Mouse (Mus musculus) WW6 (cell line): ENCODE results near the gene Ctsw.

ENCODE experiments used
- DNase-seq: peaks from one replicate; pipeline ENCODE4 v3.0.0-alpha.2; 2013; ENCODE audit warnings: low read depth, low spot score

Ctsw gene

GRCm38 (mm10) chr19:5463212-5463611, 5.1 kb downstream of the Ctsw start:
- no peak for DNase-seq

- DNase-seq: no peak
These were observed 6.9 kb downstream of the Ctsw start for GRCm38 (mm10) chr19:5461411-5461810.

GRCm38 (mm10) chr19:5460465-5460911, 7.8 kb downstream of the Ctsw start, which contains the start of gene Fibp:
TSS of gene Fibp (plus strand) at chr19:5460615.
- DNase-seq: peak; percentile 58

DNA sequence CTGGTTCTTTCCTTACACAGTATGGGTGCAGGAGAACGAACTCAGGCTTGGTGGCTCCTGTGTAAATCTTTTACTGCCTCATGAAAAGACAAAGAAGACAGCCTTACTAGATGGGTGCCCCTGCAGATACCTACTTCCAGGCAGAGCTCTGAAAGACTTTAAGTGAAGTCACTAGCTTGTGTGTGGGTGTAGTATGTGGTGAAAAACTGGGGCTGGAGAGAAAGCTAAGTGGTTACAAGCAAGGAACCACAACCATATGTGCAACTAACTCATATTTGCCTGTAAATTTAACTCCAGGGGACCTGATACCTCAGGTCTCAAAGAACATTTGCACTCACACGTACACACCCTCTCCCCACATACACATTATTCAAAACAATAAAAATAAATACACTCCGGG, 8.4 kb downstream of the Ctsw start:
- DNase-seq: no peak

- DNase-seq: no peak
These were observed 9.3 kb downstream of the Ctsw start for GRCm38 (mm10) chr19:5459019-5459418.

DNA sequence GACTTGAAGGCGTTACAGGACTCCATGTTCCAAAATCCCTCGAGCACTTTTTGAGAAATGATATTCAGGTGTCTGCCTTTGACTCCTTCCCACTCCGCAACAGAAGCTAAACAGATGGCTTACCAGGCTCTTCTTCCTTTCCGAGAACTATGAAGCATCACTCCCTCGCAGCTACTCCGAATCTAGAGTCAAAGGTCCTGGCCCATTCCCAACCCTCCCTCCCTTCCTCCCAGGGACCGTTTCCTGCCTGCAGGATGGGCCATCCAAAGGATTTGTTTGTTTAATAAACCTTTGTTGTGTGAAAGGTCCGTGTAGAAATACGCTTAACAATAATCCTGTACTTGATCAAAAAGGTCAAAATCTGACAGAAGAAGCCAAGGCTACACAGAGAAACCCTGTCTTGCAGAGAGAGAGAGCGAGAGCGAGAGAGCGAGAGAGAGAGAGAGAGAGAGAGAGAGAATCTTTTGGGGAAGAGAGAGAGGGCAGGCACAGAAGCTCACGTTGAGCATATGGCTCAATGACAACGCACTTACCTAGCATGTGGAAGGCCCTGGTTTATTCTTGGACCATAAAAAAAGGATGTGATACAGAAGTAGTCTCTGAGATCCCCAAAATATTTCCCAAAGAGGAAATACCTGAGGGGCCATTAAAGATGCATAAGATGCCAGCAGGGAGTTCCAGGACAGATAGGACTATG, 10.4 kb downstream of the Ctsw start, which contains the start of gene Ccdc85b:
Ccdc85b (minus strand) TSS at position 149 of the 697 bp plus-strand sequence.
- DNase-seq: no peak

DNA sequence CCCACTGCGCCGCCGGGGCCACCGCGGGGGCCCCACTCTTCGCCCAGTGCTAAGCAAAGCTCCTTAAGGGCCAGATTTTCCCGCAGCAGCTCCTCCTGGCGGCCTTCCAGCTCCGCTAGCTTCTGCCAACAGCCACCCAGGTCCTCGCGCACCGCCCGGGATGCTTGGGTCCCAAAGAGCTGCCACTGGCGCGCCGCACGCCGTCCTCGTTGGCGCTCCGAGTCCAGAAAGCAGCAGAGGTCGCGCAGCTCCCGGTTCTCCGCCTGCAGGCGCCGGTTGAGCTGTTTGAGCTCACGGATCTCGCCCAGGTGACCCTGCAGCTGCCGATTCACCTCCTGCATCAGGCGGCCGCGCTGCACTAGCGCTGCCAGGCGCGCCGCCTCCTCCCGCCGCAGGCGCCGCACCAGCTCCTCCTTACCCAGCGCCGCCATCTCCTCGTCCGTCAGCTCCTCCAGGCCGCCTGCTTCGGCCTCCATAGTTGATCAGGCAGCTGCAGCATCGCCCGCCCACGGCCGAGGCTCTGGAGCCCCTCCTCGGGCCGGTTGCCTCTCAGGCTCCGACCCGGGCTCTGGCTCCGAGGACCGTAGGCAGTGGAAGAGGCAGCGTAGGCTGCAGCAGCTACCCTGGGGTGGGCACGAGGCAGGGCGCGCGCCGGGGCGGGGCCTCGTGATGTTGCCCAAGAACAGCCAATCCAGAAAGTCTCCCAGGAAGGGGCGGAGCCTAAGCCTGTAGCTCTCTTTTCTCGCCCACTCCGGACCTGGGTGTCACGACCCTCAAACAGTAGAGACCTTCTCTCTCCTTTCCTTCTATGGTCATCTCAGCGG, 11.2 kb downstream of the Ctsw start:
- peak; percentile 85 for DNase-seq

DNA sequence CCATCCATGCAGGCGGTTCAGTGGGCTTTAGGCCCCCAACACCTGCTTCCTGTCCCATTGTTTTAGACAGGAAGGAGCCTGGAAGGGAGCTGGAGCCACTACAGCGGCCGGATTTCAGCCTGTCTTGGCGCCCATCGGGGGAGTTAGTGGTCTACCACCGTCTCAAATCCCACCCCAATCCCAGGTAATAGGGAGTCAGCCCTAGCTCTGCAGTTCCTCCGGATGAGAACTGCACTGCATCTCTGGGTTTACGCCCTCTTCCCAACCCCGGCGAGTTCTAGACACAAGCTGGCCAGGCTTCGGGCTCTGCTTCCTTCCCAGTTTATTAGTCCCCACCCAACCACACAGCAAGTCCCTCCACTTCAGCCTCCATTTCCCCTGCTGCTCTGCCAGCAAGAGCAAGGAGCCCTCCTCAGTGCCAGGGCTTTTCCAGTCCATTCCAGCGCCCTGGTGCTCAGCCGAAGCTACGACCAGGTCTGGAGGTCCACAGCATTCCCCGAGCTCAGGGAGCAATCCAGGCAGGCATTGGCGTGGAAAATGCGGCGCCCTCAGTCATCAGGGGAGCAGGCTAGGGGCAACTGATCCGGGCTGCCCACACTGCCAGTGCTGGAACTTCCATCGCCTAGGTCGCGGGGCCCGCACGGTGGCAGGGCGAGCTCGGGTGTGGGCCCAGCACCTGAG, 11.9 kb downstream of the Ctsw start:
- DNase-seq: no peak

DNA sequence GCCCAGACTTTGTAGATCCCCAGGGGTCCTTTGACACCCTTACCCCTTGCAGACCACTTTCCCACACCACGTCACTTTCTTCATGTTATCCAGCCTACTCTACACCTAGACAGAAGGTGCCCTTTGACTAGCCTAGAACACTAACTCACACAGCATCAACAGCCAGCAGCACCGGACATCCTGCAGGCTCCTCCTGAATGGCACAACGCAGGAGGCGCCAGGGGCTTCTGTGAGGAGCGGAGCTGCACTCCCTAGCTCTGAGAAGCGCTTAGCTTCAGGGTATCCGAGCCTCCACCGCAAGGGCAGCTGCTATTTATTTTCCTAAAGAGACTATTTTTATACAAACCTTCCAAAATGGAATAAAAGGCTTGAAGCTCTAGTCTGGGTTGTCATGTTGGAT, 12.7 kb downstream of the Ctsw start:
- no peak for DNase-seq

DNA sequence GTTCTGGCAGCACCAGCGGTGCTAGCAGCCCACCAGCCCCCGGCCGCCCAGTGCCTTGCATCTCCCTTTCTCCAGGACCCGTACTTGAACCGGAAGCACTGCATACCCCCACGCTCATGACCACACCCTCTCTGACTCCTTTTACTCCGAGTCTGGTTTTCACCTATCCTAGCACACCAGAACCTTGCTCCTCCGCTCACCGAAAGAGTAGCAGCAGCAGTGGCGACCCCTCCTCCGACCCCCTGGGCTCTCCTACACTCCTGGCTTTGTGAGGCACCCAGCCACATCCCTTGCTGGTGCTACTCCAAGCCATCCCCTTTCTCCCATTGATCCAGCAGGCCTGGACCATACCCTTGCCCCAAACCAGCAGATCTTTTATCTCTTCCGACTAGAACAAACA, 13.3 kb downstream of the Ctsw start:
- DNase-seq: no peak

DNA sequence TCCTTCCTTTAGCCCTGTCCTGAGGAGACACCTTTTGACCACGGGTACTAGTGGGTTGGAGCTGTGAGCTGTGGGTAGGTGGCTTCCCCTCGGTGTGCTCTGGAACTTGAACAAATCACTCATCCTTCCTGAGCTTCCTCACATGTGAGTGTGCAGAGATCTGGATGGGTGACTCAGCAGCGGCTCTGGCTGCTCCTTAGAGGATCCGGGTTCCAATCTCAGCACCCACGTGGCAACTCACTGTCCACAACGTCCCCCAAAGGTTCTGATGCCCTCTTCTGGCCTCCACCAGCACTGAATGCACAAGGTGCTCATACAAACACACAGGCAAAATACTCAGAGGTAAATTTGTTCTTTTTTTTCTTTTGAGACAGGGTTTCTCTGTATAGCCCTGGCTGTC, 16.5 kb downstream of the Ctsw start:
- no peak for DNase-seq

DNA sequence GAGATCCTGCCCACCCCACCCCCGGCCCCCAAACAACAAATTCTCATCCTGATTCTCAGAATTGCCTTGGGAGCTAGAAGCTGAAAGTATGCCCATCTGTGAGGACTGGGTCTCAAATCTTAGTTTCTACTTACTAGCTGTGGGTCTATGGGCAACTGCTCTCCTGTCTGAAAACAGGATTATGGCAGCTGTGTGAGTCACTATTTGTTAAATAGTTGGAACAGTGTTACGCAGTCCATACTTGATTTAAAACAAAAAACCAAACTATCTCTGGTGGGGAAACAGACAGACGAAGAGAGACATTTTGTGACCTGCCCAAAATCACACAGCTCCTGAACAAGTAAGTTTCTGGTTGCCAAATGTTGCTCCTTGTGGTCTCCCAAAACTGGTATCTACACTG, 18.6 kb downstream of the Ctsw start:
- no peak for DNase-seq

DNA sequence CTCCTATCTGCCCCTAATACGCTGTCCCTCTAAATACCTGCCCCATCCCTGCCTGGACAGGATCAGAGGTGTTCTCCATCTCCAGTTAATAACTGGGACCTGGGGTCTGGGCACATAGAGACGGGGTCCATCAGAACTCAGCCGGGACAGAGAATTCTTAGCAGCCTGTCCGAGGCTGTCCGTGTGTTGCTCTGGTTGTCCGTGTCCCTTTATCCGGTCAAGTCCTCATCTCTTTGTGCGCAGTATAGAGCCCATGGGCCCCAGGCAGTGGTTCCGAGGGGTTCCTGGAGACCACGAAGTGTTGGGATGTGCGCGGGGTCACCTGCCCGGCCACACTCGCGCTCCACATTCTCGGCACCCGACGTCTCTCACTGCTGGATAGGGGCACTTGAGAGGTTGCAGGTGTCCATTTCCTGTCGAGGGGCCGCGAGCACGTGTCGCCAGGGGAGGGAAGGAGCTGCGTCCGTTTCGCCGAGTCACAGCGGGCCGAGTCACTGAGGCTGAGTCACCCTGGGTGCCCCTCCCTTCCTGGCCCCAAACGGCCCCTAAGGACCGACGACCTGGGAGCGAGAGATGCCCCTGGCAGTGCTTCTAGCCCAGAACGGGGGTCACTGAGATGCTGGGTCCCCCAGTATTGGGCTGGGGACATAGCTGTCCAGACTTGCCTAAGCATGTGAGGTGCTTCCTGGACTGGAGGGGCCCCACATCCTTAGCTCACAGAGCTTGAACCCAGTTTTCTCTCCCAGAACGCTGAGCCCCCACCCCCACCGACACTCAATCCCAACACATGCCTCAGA, 19.8 kb downstream of the Ctsw start:
- no peak for DNase-seq

DNA sequence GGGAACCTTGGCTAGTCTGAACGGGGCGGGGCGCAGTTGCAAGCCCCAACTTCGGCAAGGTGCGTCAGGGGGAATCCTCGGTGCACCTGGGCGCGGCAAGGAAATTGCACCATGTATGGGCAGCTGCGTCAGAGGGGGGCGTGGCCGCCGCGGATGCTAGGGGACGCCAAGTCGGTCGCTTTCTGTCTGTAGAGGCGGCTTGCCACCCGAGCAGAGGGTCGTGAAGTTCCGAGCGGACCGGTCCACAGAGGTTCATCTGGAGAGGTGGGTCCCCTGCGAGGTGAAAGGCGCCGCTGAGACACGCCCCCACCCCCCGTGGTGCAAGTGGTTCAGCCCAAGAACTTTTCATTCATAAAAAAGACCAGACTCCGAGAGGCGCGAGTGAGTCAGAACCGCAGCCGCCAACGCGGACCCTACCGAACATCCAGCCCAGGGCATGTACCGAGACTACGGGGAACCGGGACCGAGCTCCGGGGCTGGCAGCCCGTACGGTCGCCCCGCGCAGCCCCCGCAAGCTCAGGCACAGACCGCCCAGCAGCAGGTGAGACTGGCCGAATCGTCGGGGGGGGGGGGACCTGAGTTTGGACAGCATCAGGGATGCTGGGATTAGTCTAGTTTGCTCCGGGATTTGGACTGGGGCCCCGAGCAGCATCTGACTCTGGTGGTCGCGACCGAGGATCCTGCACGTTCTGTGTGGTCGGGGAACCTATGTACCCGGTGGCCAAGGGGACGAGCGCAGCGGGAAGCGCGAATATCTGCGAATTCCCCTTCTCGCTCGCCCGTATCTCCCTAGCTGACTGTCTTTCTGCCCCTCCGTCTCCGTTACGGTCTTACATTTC, 20.6 kb downstream of the Ctsw start, which contains the start of gene Fosl1:
Fosl1 (plus strand) TSS at position 33 of the 839 bp plus-strand sequence.
- peak; percentile 50 for DNase-seq

GRCm38 (mm10) chr19:5445747-5446146, 22.6 kb downstream of the Ctsw start:
- DNase-seq: no peak

DNA sequence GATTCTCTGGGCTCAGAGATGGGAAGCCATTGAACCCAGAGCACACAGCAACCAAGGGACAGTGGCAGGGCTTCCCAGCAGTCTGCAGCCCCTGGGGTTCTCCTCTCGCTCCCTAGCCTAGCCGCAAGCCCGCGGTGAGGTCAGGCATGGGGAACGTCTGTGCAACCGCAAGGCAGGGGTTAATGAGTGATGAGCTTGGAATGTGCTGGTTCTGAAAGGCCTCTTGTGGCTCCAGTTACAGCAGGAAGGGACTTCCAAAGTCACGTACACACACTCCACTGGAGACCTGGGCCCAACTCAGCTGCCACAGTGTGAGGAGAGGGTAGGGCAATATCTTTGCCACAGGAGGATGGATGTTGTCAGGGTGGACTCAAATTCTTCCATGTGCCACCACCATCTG, 23.4 kb downstream of the Ctsw start:
- DNase-seq: no peak

DNA sequence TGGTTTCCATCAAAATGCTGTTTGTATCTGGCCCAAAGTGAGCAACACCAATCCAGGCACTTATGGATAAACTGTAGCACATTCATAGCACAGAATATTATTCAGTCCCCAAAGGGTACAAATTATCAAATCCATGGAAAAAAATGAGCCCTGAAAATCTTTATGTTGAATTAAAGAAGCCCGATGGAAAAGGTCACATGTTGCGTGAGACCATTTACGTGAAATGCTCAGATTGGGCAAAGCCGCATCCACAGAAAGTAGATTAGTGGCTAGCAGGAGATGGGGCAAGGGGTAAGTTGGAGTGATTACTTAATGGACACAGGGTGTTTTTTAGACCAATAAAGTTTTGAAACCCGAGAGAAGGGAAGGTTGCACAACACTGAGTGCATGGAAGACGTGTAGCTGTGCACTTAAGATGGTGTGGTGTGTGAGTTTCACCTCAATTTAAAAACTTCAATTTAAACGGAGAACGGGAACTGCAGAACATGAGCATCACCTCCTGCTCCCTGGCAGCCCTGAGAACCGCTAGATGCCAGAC, 23.9 kb downstream of the Ctsw start:
- DNase-seq: no peak

DNA sequence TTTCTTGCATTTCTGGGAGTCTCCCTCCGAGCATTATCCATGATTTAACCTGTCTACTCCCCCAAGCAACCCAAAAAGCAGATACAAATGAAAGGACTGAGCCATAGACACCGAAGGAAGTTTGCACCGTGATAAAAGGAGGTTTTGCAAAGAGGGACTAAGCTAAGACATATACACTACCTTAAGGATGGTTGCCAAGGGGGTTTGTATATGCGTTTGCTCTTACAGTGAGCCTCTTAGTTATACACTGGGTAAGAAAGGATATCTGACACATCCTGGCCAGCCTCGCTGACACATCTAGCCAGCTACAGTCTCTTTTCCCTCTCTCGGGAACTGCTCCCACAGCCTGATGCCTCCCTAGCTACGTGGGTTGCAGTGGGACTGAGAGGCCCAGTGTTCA, 34.4 kb downstream of the Ctsw start:
- DNase-seq: no peak

DNA sequence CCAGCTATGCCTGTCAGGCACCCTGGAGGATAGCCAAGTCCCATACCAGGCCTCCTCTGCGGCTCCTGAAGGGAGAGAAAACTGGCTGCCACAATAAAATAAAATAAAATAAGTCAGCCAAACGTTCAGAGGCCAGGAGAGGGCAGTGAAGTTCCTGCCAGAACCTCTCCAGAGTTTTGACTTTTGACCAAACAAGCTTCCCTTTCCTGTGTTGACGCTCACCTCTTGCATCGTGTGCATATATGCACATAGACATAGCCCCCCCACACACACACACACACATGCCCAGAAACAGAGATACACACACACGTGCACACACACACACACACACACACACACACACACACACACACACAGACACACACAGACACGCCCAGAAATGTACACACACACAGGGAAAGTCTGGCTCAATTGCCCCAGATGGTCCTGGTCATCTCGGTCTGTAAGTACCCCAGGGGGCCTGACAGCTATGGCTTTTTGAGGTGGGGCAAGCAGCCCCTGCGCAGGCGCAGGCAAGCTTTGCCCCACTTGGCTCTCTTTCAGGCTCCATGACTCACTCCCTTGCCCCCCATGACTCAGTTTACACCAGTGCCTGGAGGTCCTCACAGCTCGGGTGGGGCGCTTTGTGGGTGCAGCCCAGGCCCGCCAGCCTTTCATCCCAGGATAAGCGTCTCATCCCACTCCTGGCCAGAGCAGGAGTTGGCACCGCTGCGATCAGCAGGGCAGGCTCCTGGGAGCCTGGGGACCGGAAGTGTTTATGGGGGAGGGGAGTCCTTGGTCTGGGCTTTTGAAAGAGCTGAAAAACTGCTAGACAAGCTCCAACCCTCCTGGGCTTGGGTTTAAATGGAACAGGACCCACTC, 35.1 kb downstream of the Ctsw start:
- no peak for DNase-seq
